Mouse (Mus musculus): Measurements from ENCODE around the gene Paxx.

GRCm38 (mm10) chr2:25468962-25469915, 8.3 kb upstream of the Paxx start:
- TF ChIP-seq POLR2A (IDR thresholded peaks at IDR 0.05; ENCODE audit: control insufficient read depth, low read depth, low read length) (no peak), CTCF (IDR thresholded peaks at IDR 0.05; ENCODE audit: control insufficient read depth, insufficient read depth, insufficient replicate concordance, low read depth, low read length) (no peak)

Data from testis, adult 2 months (tissue).